Mouse (Mus musculus) heart, postnatal 36 days (tissue): ENCODE measurements around the gene Acpp. TPM values are rescaled to one million over a fixed set of nuclear protein-coding genes. Genes with fewer than 3 reads are reported as not detected.
A peak's percentile ranks its signal among the peaks of the same experiment; 100 is the strongest.

Source experiments
- DNase-seq, 2 experiments: peaks; one replicate each; pipeline ENCODE4 v3.0.0; 2021 to 2022
- intact Hi-C: fragments of 180-260 bp; cut with DNase I; formaldehyde crosslinking; loops from one replicate; pipeline ENCODE4 v1.15.1; 2025
- total RNA-seq, 2 experiments: library from RNA; stranded (reverse); gene quantifications; 2 replicates each; pipeline ENCODE4 v1.2.3; 2021

The Acpp gene
- total RNA-seq, 2 experiments from 2014 or later = 0.14 to 0.33 TPM

DNA sequence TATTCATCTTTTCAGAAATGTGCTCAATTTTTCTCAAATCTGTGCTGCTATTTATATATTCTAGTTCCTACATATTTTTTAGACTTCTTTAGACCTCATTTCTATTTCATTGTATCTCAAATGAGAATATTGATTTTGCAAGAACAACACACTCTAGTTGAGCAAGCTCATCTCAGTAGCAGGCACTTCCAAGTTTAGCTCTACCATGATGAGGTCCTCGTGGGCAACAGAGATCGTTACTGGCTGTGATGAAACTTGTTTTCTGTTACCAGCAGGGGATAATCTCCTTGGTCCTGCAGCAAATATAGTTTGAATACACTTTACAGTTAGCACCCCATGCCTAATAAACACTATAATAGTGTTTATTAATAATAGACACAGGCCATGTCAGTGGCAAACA is 81.5 kb downstream of the Acpp start:
- DNase-seq = no peak
- intact Hi-C loops = no loop called here

DNA sequence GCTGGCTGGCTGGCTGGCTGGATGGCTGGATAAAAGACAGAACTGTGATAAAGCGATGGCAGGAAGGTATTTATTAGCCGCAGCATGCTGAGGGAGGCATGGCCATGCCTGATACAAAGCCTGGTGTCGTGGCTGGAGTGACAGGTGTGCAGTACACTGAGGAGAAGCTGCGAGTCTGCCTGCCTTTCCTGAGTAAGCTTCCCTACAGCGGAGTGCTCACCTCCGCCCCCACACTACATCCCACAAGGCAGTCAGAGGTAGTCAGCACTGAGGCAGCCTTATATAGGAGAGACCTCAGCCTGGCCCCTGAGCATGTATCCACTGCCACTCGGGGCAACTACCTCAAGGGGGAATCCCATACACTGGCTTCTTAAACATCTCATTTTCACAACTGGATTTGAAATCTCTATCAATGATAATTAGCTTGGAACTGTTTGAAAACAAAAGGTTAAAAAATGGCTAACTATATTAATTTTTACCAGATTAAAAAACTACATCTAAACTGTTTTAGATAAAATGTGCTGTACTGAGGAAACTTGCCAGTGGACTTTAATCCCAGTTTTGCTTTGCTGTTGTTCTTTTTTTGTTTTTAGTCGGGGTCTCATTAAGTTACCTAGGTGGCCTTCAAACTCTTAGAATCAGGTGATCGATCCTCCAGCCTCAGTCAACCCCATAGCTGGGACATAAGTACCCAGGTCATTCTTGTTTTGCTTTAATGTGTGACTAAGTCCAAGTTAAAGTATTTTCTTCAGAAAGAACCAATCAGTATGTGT is 83.0 kb downstream of the Acpp start:
- DNase-seq = no peak
- intact Hi-C loops = no loop called here

DNA sequence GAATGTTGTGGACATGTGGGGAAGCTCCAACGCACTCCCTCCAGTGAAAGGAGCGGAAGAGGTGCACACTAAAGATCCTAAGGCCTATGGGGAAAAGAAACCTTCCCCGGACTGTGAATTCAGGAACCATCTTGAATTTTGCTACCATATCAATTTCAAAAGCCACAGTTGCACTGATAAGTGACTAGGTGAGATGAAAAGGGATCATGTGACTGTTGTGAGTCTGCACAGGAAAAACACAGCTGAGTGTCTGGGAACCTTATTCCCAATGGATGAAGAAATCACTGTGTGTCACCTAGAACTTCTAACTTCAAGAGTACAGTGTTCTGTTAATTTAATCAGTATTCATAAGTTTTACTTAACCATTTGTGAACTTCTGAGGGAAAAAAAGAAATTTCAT is 84.9 kb downstream of the Acpp start:
- intact Hi-C loops = no loop called here
- no peak for DNase-seq

DNA sequence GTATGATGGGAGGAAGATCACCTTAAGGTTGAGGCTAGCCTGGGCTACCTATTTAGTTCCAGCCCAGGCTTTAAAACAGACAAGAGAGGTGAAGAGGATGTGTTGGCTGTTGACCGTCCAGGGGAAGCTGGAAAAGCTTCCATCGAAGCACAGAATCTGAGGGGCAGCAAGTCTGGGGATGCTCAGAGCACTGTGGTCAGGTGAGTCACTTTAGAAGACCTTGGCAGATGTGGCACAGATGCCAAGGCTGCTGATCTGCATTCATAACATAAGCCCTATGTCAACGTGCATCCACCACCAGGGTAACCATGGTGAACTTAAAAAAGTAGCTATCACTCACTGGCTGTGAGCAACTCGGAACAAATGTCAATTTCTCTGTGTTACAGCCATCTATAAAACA is 85.9 kb downstream of the Acpp start:
- intact Hi-C loops = no loop called here
- no peak for DNase-seq

DNA sequence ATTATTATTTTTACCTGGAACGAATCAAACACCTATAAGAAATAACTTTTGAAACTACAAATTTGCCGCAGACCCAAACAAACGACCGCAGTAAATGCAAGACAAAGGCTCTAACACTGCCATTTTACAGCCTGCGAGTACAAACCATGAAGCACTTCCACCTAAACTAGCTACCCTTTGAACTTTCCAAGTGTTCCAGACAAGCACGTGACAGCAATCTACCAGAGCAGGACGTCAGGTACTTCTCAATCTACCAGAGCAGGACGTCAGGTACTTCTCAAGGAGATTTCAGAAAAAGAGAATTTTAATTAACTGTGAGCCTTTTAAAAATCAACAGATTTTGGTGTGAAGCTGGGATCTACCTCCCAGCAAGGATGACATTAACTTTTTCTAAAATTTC is 86.4 kb downstream of the Acpp start:
- no peak for DNase-seq
- intact Hi-C loops = no loop called here

DNA sequence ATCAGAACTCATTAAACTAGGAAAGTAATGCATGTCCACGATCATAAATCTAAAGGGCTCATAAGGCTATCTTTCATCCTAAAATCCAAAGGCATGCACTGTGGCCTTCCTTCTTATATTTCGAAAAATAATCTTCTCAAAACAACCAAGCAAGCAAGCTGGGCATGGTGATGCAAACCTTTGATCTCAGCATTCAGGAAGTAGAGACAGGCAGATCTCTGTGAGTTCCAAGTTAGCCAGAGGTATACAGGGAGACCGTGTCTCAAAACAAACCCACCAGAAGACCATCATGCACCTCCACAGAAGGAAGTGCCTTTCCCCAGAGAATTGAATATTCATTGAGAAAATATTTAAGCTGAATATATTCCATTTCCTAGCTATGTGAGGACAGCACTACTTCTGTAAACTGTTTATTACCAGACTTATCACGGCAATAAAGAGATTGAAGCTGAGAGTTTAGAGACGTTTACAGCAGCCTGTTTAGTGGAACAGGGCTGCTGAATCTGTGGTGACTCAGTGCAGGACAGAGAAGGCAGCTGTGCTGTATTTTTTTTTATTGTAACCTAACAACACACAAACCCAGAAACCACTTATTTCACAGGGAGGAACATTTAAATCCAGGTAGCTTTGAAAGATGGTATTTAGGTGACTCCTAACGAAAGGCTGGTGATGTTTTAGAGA is 90.1 kb downstream of the Acpp start:
- no peak for DNase-seq
- intact Hi-C loops = no loop called here

DNA sequence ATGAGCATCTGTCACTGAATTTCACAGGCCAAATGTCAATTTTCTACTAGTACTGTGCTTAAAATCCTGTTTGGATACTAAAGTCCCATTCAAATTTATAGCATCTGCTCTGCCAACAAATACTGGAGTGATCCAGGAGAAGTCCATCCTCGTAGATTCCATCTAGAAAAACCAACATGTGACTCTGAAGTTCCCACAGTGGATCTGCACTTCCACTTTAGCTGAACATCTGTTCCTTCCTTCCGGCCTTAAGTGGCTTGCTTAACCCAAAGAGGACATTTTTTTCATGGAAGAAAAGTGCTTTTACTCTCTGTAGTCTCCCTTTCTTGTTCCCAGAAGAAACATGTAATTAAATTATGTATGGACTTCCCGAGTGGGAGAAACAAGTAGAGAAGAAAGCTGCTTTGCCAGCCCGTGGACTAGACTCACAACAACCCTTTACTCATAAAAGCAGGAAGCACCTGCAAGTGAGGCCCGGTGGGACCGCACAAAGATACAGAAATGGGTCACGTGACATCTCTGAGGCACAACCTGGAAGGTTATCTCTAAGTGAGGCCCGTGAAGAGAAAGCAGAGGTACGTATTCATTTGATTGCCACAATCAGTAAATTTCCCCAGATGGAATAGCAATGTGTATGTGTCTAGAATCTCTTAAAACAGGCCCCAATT is 93.6 kb downstream of the Acpp start:
- peak in 1 of 2 experiments; percentile 14 for DNase-seq
- intact Hi-C loops = no loop called here

DNA sequence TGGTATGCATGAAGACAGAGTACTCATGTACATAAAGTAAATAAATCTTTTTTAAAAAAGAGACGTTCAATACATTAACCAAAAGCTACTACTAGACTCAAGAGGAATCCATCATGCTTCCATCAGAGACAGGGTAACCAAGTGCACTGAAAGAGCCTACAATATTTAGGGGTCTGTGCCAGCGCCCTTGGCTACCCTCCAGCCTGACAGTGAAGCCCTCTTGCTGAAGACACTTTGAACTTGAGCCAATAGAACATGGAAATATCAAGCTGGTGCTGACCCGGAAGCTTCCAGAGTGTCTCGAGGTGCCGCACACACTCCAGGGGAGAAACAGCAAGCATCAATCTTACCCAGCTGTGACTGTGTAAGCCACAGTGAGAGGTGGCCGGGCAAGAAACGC is 97.4 kb downstream of the Acpp start:
- no peak for DNase-seq
- intact Hi-C loops = no loop called here

DNA sequence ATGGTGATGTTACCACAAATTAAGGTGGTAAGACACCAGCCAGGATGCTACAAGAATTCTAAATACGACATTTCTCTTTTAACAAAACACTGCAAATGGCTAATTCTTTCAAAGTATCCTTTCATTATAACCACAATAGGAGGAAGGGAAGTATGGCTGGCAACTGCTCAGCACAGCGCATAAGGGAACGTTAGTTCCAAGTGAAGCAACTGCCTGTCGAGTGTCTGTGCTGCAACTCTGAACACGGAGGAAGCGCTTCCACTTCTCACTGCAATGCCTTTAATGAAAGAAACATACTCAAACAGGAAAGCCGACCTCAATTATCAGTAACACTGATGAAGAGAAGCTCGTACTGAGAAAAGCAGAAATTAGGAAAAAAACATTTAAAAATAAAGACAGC is 98.5 kb downstream of the Acpp start:
- intact Hi-C loops = no loop called here
- no peak for DNase-seq

Other genes starting within 250 kb of the Acpp start
- gene Ackr4, start 210.8 kb downstream of the Acpp start, total RNA-seq = 1 to 10 TPM; 3.8 to 4.7 TPM
- 10 to 100 TPM; 31.1 to 37.5 TPM for gene Dnajc13, start 74.8 kb downstream of the Acpp start, total RNA-seq
- under 1 TPM; 0.11 to 0.14 TPM for gene Cpne4, start 209.5 kb upstream of the Acpp start, total RNA-seq